Mouse (Mus musculus) kidney, embryonic 16.5 days (tissue): ENCODE measurements around the gene Cort. TPM values are rescaled to one million over a fixed set of nuclear protein-coding genes. Genes with fewer than 3 reads are reported as not detected.
"Not testable (repeated sequence)": the region's sequence is repeated elsewhere in the genome, so short reads cannot be mapped to it uniquely, and the experiment has no call there.

ENCODE experiments used
- ATAC-seq: fragments of 200-750 bp; cut with Nextera tagmentation; 2 replicates; pipeline ENCODE4 v1.8.0; 2017; ENCODE audit warnings: moderate TSS enrichment; ENCODE audit not compliant: low FRiP score, low TSS enrichment
- H3K27ac ChIP-seq: fragments of 300-500 bp; sonication (generic); 2 replicates; pipeline ENCODE4 v1.5.1; 2014; ENCODE audit warnings: low read length
- H3K27me3 ChIP-seq: fragments of 300-500 bp; sonication (generic); 2 replicates; pipeline ENCODE4 v1.6.1; 2014; ENCODE audit warnings: low read length, control low read depth, mixed read lengths; ENCODE audit not compliant: insufficient read depth
- H3K36me3 ChIP-seq: fragments of 300-500 bp; sonication (generic); 2 replicates; pipeline ENCODE4 v1.6.1; 2014; ENCODE audit warnings: low read length, control low read depth, mixed read lengths; ENCODE audit not compliant: insufficient read depth
- H3K4me1 ChIP-seq: fragments of 300-500 bp; sonication (generic); 2 replicates; pipeline ENCODE4 v1.6.1; 2014; ENCODE audit warnings: low read length, control low read depth, mixed read lengths; ENCODE audit not compliant: insufficient read depth
- H3K4me2 ChIP-seq: fragments of 300-500 bp; sonication (generic); replicated peaks from 2 replicates; pipeline ENCODE4 v1.6.1; 2014; ENCODE audit warnings: low read depth, low read length
- H3K4me3 ChIP-seq: fragments of 300-500 bp; sonication (generic); 2 replicates; pipeline ENCODE4 v1.5.1; 2014; ENCODE audit warnings: mild to moderate bottlenecking, low read length
- H3K9ac ChIP-seq: fragments of 300-500 bp; sonication (generic); replicated peaks from 2 replicates; pipeline ENCODE4 v1.6.1; 2014; ENCODE audit warnings: low read length
- H3K9me3 ChIP-seq: fragments of 300-500 bp; sonication (generic); 2 replicates; pipeline ENCODE4 v1.6.1; 2016; ENCODE audit warnings: low read length, control low read depth
- WGBS: fragments of 180-500 bp; shearing (Covaris S2); extraction: QIAGEN DNeasy Blood & Tissue Kit; methylation state at CpG from one replicate; pipeline ENCODE4 v1.1.7; 2014; 5-methylcytosine and 5-hydroxymethylcytosine counted together
- polyA plus RNA-seq: library from polyadenylated mRNA; unstranded; fragments of >200 nt; fragmentation: Nextera tagmentation; extraction: Ambion mirVana; gene quantifications from 2 replicates; pipeline ENCODE4 v1.2.1, GENCODE M21; 2015

The Cort gene
- polyA plus RNA-seq, 1 experiment from 2014 or later, result 0.41 TPM

DNA sequence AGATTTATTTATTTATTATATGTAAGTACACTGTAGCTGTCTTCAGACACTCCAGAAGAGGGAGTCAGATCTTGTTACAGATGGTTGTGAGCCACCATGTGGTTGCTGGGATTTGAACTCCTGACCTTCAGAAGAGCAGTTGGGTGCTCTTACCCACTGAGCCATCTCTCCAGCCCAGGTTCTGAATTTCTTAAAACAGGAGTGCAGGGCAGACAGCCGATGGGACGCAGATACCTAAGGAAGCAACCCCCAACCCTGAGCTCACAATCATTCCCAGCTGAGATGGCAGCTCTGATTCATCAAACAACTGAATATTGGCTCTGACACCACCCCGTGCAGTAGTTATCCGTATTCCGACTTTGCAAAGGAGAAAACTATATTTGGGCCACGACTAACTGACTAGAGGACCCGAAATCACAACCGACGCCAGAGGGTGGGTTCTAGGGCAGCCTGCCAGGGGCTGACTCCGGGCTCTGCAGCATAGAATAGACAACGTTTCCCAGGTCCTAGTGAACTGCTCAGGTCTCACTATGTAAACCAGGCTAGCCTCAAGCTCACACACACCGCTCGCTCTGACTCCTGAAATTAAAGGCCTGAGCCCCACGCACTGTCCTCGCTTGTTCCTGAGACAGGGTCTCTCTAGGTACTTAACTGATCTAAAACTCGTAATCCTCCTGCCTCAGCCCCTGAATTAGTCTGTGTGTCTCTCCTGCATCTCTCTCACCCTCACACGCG is 9.7 kb upstream of the Cort start:
- 69% methylated on average over 18 of the region's 18 CpGs for WGBS

DNA sequence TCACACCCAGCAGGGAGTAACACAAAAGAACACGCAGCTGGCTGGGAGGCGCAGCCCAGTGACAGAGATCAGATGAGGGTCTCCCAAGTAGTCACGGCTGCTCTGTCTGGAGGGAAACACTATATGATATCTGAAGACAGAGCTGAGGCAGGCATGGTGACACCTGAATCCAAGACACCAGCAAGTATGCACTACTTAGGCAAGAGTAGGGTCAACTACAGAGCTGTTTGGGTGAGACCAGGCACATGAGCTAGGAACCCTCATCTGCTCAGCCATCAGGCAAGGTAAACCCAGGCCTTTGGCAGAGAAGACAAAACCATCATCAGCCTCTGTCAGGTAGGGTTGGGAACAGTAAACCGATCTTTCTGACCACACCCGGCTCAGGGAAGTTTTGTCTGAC is 6.8 kb upstream of the Cort start:
- WGBS, result 69% methylated on average over 5 of the region's 5 CpGs
- Histone ChIP-seq H3K27me3 (no peaks in the 10 kb centered on the region), H3K4me3 (no peak overlapping the region), H3K9me3 (no peaks in the 10 kb centered on the region), H3K4me2 (no peak overlapping the region), H3K27ac (no peak overlapping the region), H3K4me1 (peaks cover 6% of the 10 kb centered on the region), H3K36me3 (peaks cover 6% of the 10 kb centered on the region; the same call in 1 of the 2 replicates), H3K9ac (no peak overlapping the region)
- no peak for ATAC-seq

More for the DNA sequence above, 9.7 kb upstream of the Cort start:
- H3K4me2 ChIP-seq, result peak overlapping the region; percentile 66
- H3K36me3 ChIP-seq, result no peaks in the 10 kb centered on the region; the same call in 1 of the 2 replicates
- no peak for ATAC-seq
- H3K27ac ChIP-seq, result no peak overlapping the region
- peak overlapping the region; percentile 65 for H3K4me3 ChIP-seq
- H3K27me3 ChIP-seq, result no peaks in the 10 kb centered on the region
- peak overlapping the region; percentile 78 for H3K9ac ChIP-seq
- peaks cover 6% of the 10 kb centered on the region for H3K4me1 ChIP-seq
- H3K9me3 ChIP-seq, result no peaks in the 10 kb centered on the region

DNA sequence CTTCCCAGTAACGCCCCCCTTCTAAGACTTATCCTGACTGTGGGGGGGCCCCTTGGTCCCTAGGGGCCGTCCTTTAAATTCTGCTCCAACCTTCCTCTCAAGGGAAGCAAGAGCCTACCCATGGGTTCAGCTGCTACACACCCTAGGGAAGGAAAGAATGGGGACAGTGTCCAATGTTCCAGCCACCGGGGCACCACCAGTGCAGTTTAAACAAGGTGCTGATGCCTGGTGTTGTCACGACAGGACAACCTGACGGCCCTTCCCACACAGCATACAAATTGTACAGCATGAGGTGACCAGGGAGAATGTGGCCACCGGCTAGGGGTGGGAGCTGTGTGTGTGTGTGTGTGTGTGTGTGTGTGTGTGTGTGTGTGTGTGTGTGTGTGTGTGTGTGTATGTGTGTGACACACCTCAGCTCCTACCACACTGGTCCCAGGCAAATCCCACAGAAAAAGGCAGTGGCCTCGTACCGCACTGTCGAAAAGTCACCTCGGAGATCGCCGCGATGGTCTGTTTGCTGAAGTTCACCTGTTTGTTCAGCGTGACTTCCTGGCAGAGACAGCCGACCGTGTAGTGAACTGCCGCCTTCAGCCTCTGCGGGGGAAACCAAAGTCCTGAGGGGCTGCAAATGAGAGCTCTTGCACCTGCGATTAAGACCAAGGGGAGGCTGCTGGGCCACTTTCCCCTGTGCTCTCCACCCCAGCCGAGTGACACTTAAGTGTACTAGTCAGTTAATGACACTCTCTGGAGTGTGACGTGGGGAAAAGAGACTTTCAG is 5.4 kb upstream of the Cort start:
- H3K4me3 ChIP-seq, result no peak overlapping the region
- H3K9me3 ChIP-seq, result no peaks in the 10 kb centered on the region
- H3K27me3 ChIP-seq, result no peaks in the 10 kb centered on the region
- ATAC-seq, result no peak
- WGBS, result 73% methylated on average over 21 of the region's 21 CpGs
- peaks cover 8% of the 10 kb centered on the region for H3K4me1 ChIP-seq
- H3K4me2 ChIP-seq, result no peak overlapping the region
- no peak overlapping the region for H3K27ac ChIP-seq
- no peak overlapping the region for H3K9ac ChIP-seq
- H3K36me3 ChIP-seq, result peaks cover 8% of the 10 kb centered on the region; the same call in 1 of the 2 replicates

DNA sequence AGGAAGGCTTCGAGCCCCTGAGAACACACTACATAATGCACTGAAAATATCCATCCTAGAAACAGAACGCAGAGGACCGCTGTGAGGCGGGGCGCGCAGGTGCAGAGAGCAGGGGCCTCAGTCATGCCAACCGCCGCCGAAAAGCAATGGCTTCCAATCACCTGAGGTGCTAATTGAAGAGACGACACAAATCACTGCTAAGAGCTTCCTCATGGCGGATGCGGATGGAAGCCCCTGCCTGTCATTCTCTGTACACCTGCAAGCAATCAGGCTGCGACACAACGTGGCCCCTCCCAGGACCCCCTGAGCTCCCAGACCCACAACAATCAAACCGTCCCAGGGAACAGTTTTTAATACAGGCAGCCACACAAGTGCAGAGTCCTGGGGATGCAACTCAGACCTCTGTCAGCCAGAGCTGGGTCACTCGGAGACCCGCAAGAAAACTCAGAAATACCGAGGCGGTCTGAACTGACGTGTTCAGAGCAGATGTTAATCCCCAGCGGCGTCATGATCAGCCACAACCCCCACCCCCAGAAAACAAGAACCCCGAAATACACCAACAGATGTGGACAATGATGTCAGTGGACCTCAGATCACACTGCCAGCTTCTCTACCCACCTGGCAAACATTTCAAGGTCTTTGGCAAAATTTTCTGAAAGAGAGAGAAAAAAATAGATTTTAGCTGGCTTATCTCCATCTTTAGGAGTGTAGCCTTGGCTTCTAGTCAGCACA is 4.6 kb upstream of the Cort start:
- no peak overlapping the region for H3K27ac ChIP-seq
- peaks cover 8% of the 10 kb centered on the region; the same call in 1 of the 2 replicates for H3K36me3 ChIP-seq
- no peak overlapping the region for H3K4me2 ChIP-seq
- H3K4me3 ChIP-seq, result no peak overlapping the region
- no peaks in the 10 kb centered on the region for H3K9me3 ChIP-seq
- H3K4me1 ChIP-seq, result peaks cover 7% of the 10 kb centered on the region; the same call in 1 of the 2 replicates
- ATAC-seq, result no peak
- 87% methylated on average over 23 of the region's 23 CpGs for WGBS
- no peaks in the 10 kb centered on the region for H3K27me3 ChIP-seq
- no peak overlapping the region for H3K9ac ChIP-seq

DNA sequence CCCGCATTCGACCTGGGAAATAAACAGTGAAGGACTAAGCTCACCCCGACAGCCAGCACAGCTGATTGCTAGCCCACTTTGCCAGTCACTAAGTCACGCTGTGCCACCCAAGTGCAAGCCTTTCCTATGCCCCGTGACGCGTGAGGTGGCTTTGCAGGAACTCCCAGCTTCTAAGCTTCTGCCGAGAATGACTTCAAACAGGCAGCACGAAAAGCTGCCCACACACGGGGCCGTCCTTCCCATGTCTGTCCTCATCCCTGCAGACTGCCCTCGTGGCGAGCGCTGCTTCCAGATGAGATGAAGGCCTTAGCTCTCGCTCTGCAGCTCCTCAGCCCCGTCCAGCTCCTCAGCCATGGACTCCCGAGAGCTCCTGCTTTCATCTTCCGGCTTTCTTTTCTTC is 1.9 kb upstream of the Cort start:
- Histone ChIP-seq H3K27ac (no peak overlapping the region), H3K36me3 (peaks cover 8% of the 10 kb centered on the region; the same call in 1 of the 2 replicates)

DNA sequence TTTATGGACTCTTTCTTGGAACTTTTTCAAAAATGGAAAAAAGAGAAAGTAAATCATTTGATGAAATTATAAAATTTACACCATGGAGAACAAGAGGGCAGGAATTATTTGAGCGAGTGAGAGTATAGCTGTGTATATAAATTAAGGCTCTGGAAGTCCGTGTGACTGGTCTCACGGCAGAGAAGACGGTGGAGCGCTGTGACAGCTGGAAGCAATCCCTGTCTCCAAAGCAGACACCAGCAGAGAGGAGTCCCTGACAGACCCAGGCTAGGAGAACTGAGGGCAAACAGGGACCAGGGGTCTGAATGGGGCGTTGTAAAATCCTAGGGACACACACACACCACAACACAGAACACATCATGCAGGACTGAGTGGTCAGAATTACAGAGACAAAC is 451 bp downstream of the Cort start:
- Histone ChIP-seq H3K36me3 (peaks cover 8% of the 10 kb centered on the region; the same call in 1 of the 2 replicates), H3K27ac (no peak overlapping the region), H3K9me3 (no peaks in the 10 kb centered on the region), H3K9ac (no peak overlapping the region), H3K4me2 (no peak overlapping the region), H3K4me3 (no peak overlapping the region), H3K27me3 (no peaks in the 10 kb centered on the region), H3K4me1 (peaks cover 7% of the 10 kb centered on the region; the same call in 1 of the 2 replicates)
- 42% methylated on average over 6 of the region's 6 CpGs for WGBS
- ATAC-seq, result peak; percentile 63

More for the DNA sequence above, 1.9 kb upstream of the Cort start:
- H3K9me3 ChIP-seq, result no peaks in the 10 kb centered on the region
- H3K4me2 ChIP-seq, result no peak overlapping the region
- H3K27me3 ChIP-seq, result no peaks in the 10 kb centered on the region
- H3K4me3 ChIP-seq, result no peak overlapping the region
- no peak for ATAC-seq
- WGBS, result 84% methylated on average over 18 of the region's 18 CpGs
- H3K9ac ChIP-seq, result no peak overlapping the region
- peaks cover 7% of the 10 kb centered on the region; the same call in 1 of the 2 replicates for H3K4me1 ChIP-seq

DNA sequence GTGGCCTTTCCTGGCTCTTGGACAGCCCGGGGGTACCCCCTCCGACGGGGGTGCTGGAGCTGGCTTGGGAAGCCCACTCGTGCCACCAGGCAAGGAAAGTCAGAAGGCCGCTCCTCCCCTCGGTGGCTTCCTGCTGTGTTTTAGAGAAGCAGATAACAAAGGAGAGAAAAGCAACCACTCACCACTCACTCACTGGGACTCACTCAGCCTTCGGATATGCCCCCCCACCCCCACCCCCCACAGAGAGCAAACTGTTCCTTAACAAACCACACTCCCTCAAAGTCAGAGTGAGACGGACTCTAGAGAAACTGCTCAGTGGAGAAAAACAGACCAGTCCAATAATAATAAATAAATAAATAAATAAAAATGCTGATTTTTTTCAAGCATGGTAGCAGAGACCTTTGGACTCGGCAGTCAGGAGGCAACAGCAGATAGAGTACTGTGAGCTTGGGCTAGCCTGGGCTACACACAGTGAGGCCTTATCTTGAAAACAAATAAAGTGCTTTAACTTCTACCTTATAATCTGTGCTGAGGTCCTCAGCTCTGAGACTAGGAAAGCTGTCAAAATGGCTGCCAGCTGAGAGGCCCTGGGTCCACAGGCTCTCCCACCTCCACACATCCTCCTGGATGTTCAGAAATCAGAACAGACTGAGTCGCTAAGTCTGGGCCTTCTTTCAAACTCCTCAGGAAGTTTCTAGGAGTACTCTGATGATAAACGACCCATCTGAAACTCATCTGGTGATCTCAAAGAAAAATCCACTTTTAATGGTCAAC is 1.0 kb downstream of the Cort start:
- WGBS, result 72% methylated on average over 11 of the region's 11 CpGs
- Histone ChIP-seq H3K9ac (no peak overlapping the region), H3K4me2 (no peak overlapping the region), H3K4me1 (peaks cover 7% of the 10 kb centered on the region; the same call in 1 of the 2 replicates), H3K27me3 (no peaks in the 10 kb centered on the region), H3K9me3 (no peaks in the 10 kb centered on the region), H3K4me3 (no peak overlapping the region), H3K36me3 (peaks cover 8% of the 10 kb centered on the region; the same call in 1 of the 2 replicates), H3K27ac (no peak overlapping the region)
- ATAC-seq, result peak; percentile 62; the same call in 1 of the 2 replicates

DNA sequence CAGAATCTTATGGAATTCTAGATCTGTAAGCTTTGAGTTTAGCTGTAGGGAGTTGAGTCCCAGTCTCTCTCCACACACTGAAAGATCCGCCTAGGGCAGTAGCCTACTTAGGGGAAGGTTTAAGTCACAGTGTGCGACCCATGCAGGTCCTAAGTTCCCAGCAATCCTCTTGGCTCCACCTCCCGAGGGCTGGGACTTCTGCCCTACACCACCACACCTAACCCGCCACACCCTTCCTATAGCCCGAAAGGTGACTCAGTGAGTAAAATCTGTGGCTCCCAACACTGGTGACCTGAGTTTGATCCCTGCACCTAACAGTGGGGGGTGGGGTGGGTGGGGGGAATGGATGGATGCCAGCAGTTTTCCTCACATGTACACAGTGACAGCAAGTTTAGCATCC is 3.1 kb downstream of the Cort start:
- no peak overlapping the region for H3K27ac ChIP-seq
- H3K9me3 ChIP-seq, result no peaks in the 10 kb centered on the region
- H3K4me1 ChIP-seq, result peaks cover 7% of the 10 kb centered on the region; the same call in 1 of the 2 replicates
- H3K9ac ChIP-seq, result no peak overlapping the region
- no peak for ATAC-seq
- no peaks in the 10 kb centered on the region for H3K27me3 ChIP-seq
- 0 out of 2 replicates have a peak, but pooled peaks cover 6% of the 10 kb centered on the region for H3K36me3 ChIP-seq
- no peak overlapping the region for H3K4me2 ChIP-seq
- H3K4me3 ChIP-seq, result no peak overlapping the region
- WGBS, result 64% methylated on average over 5 of the region's 5 CpGs

DNA sequence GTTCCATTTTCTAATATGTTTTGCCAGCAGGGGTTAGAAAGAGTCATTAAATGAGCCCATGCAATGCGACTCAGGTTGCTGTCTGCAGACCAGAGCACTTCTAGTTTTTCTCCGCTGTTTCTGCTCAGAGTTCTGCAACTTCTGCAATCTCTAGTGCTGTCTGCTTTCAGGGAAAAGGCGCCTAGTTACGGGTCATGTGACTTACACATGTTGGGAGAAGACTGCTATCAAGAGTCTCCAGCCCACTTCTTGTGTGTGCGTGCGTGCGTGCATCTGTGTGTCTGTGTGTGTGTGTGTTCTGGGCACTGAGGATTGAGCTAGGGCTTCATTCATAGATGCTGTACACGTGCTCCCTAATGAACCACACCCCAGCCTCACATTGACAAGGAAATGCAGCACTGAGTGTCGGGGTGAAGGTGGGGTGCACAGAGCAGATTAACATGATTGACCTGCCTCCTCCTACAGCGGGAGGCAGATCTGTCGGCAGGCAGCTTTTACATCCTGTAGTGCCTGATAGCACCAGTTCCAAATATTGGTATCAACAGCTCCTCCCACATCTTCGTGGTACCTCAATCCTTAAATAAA is 6.5 kb downstream of the Cort start:
- not testable (repeated sequence) for ATAC-seq, H3K4me3 ChIP-seq, H3K36me3 ChIP-seq, H3K27ac ChIP-seq, H3K4me1 ChIP-seq, H3K4me2 ChIP-seq, H3K9ac ChIP-seq, H3K9me3 ChIP-seq, H3K27me3 ChIP-seq
- WGBS, result 85% methylated on average over 12 of the region's 12 CpGs
